Mouse (Mus musculus): ENCODE data around the gene Cyp2w1. TPM values are rescaled to one million over a fixed set of nuclear protein-coding genes. Genes with fewer than 3 reads are reported as not detected.
A peak's percentile ranks its signal among the peaks of the same experiment; 100 is the strongest.

The Cyp2w1 gene
- polyA plus RNA-seq, 1 experiment: 0.33 TPM

GRCm38 (mm10) chr5:139370336-139370735 lies 17.9 kb downstream of the Cyp2w1 start:
- WGBS: 73% methylated on average over 6 of the region's 6 CpGs
- no peak for TF ChIP-seq POLR2A (IDR thresholded peaks at IDR 0.05; ENCODE audit: borderline replicate concordance, extremely low read depth, low read depth, low read length)
- TF ChIP-seq CTCF (IDR thresholded peaks at IDR 0.05; ENCODE audit: insufficient read depth, low read length): no peak
- no peak overlapping the region for H3K4me3 ChIP-seq (replicated peaks; ENCODE audit: extremely low read depth, low read depth, low read length)
- H3K4me1 ChIP-seq (ENCODE audit: control insufficient read depth, insufficient read depth, low read length): peaks cover 29% of the 10 kb centered on the region
- no peak for DNase-seq

GRCm38 (mm10) chr5:139371118-139371517 lies 18.7 kb downstream of the Cyp2w1 start:
- 42% methylated on average over 5 of the region's 5 CpGs for WGBS
- H3K4me3 ChIP-seq (replicated peaks; ENCODE audit: extremely low read depth, low read depth, low read length): peak overlapping the region; percentile 21
- TF ChIP-seq POLR2A (IDR thresholded peaks at IDR 0.05; ENCODE audit: borderline replicate concordance, extremely low read depth, low read depth, low read length) (no peak), CTCF (IDR thresholded peaks at IDR 0.05; ENCODE audit: insufficient read depth, low read length) (no peak)
- DNase-seq: no peak
- H3K4me1 ChIP-seq (ENCODE audit: control insufficient read depth, insufficient read depth, low read length): peaks cover 26% of the 10 kb centered on the region

- WGBS: under 1% methylated on average over 39 of the region's 39 CpGs
- Histone ChIP-seq H3K4me1 (ENCODE audit: control insufficient read depth, insufficient read depth, low read length) (peaks cover 25% of the 10 kb centered on the region), H3K4me3 (replicated peaks; ENCODE audit: extremely low read depth, low read depth, low read length) (peak overlapping the region; percentile 88)
- DNase-seq: peak; percentile 94
- TF ChIP-seq POLR2A (IDR thresholded peaks at IDR 0.05; ENCODE audit: borderline replicate concordance, extremely low read depth, low read depth, low read length) (peak; percentile 99), CTCF (IDR thresholded peaks at IDR 0.05; ENCODE audit: insufficient read depth, low read length) (no peak)
Observed at GRCm38 (mm10) chr5:139371631-139372401, 19.4 kb downstream of the Cyp2w1 start.

GRCm38 (mm10) chr5:139373126-139373525 lies 20.7 kb downstream of the Cyp2w1 start:
- no peak for DNase-seq
- 58% methylated on average over 3 of the region's 3 CpGs for WGBS
- no peak overlapping the region for H3K4me3 ChIP-seq (replicated peaks; ENCODE audit: extremely low read depth, low read depth, low read length)
- peaks cover 37% of the 10 kb centered on the region for H3K4me1 ChIP-seq (ENCODE audit: control insufficient read depth, insufficient read depth, low read length)
- TF ChIP-seq CTCF (IDR thresholded peaks at IDR 0.05; ENCODE audit: insufficient read depth, low read length) (no peak), POLR2A (IDR thresholded peaks at IDR 0.05; ENCODE audit: borderline replicate concordance, extremely low read depth, low read depth, low read length) (no peak)

- peaks cover 43% of the 10 kb centered on the region for H3K4me1 ChIP-seq (ENCODE audit: control insufficient read depth, insufficient read depth, low read length)
- no peak for TF ChIP-seq POLR2A (IDR thresholded peaks at IDR 0.05; ENCODE audit: borderline replicate concordance, extremely low read depth, low read depth, low read length)
- no peak for TF ChIP-seq CTCF (IDR thresholded peaks at IDR 0.05; ENCODE audit: insufficient read depth, low read length)
- WGBS: 65% methylated on average over 6 of the region's 6 CpGs
Observed at GRCm38 (mm10) chr5:139373889-139374444, 21.6 kb downstream of the Cyp2w1 start.

GRCm38 (mm10) chr5:139374841-139375240 lies 22.4 kb downstream of the Cyp2w1 start:
- peaks cover 52% of the 10 kb centered on the region for H3K4me1 ChIP-seq (ENCODE audit: control insufficient read depth, insufficient read depth, low read length)
- 88% methylated on average over 2 of the region's 2 CpGs for WGBS
- TF ChIP-seq POLR2A (IDR thresholded peaks at IDR 0.05; ENCODE audit: borderline replicate concordance, extremely low read depth, low read depth, low read length): no peak
- TF ChIP-seq CTCF (IDR thresholded peaks at IDR 0.05; ENCODE audit: insufficient read depth, low read length): no peak
- no peak overlapping the region for H3K4me3 ChIP-seq (replicated peaks; ENCODE audit: extremely low read depth, low read depth, low read length)
- no peak for DNase-seq

More at GRCm38 (mm10) chr5:139373889-139374444, 21.6 kb downstream of the Cyp2w1 start:
- no peak overlapping the region for H3K4me3 ChIP-seq (replicated peaks; ENCODE audit: extremely low read depth, low read depth, low read length)
- DNase-seq: no peak

- peaks cover 52% of the 10 kb centered on the region for H3K4me1 ChIP-seq (ENCODE audit: control insufficient read depth, insufficient read depth, low read length)
- DNase-seq: peak; percentile 72
- WGBS: 15% methylated on average over 18 of the region's 18 CpGs
- TF ChIP-seq CTCF (IDR thresholded peaks at IDR 0.05; ENCODE audit: insufficient read depth, low read length) (no peak), POLR2A (IDR thresholded peaks at IDR 0.05; ENCODE audit: borderline replicate concordance, extremely low read depth, low read depth, low read length) (0 out of 2 replicates have a peak, but pooled peaks have one; percentile 59)
- H3K4me3 ChIP-seq (replicated peaks; ENCODE audit: extremely low read depth, low read depth, low read length): no peak within 1 kb of the TSS
Observed at GRCm38 (mm10) chr5:139377468-139378270, 25.3 kb downstream of the Cyp2w1 start, which contains the start of gene Gpr146. Gene Gpr146 (plus strand): TSS chr5:139377697.

- Histone ChIP-seq H3K4me3 (replicated peaks; ENCODE audit: extremely low read depth, low read depth, low read length) (no peak overlapping the region), H3K4me1 (ENCODE audit: control insufficient read depth, insufficient read depth, low read length) (peaks cover 50% of the 10 kb centered on the region)
- 36% methylated on average over 7 of the region's 7 CpGs for whole genome bisulfite sequencing
- no peak for DNase-seq
- TF ChIP-seq CTCF (IDR thresholded peaks at IDR 0.05; ENCODE audit: insufficient read depth, low read length) (no peak), POLR2A (IDR thresholded peaks at IDR 0.05; ENCODE audit: borderline replicate concordance, extremely low read depth, low read depth, low read length) (no peak)
Observed at GRCm38 (mm10) chr5:139378271-139378556, 25.8 kb downstream of the Cyp2w1 start.

- peak; percentile 40; the same call in 1 of the 2 replicates for TF ChIP-seq POLR2A (IDR thresholded peaks at IDR 0.05; ENCODE audit: borderline replicate concordance, extremely low read depth, low read depth, low read length)
- no peak for TF ChIP-seq CTCF (IDR thresholded peaks at IDR 0.05; ENCODE audit: insufficient read depth, low read length)
- Histone ChIP-seq H3K4me3 (replicated peaks; ENCODE audit: extremely low read depth, low read depth, low read length) (no peak overlapping the region), H3K4me1 (ENCODE audit: control insufficient read depth, insufficient read depth, low read length) (peaks cover 58% of the 10 kb centered on the region)
- WGBS: 6% methylated on average over 21 of the region's 21 CpGs
- peak; percentile 89 for DNase-seq
Observed at GRCm38 (mm10) chr5:139378986-139379629, 26.7 kb downstream of the Cyp2w1 start.

Measured in lung, adult 2 months (tissue).